Mouse (Mus musculus): Measurements from ENCODE around the gene Clec4a2. TPM values are rescaled to one million over a fixed set of nuclear protein-coding genes. Genes with fewer than 3 reads are reported as not detected.
"Not testable (repeated sequence)": the region's sequence is repeated elsewhere in the genome, so short reads cannot be mapped to it uniquely, and the experiment has no call there.

Gene Clec4a2
- total RNA-seq (2022) = under 1 TPM in 2 of 4 experiments, not detected in 2; 0.56 to 0.67 TPM

GRCm38 (mm10) chr6:123106128-123106527 lies at the start of gene Clec4a2:
TSS of gene Clec4a2 (plus strand) at chr6:123106428.
- not testable (repeated sequence) for DNase-seq (ENCODE audit: low spot score in 2 of 2)

- DNase-seq (ENCODE audit: low spot score in 2 of 2) = no peak
These were observed 10.9 kb upstream of the Clec4a2 start for GRCm38 (mm10) chr6:123095125-123095843.

- no peak for DNase-seq (ENCODE audit: low spot score in 2 of 2)
These were observed 17.0 kb downstream of the Clec4a2 start for GRCm38 (mm10) chr6:123123195-123123594.

- DNase-seq (ENCODE audit: low spot score in 2 of 2) = no peak
These were observed 20.9 kb downstream of the Clec4a2 start for GRCm38 (mm10) chr6:123127173-123127572.

- DNase-seq (ENCODE audit: low spot score in 2 of 2) = not testable (repeated sequence)
These were observed 31.7 kb downstream of the Clec4a2 start for GRCm38 (mm10) chr6:123137766-123138526.

GRCm38 (mm10) chr6:123170106-123170505 lies 63.9 kb downstream of the Clec4a2 start:
- DNase-seq (ENCODE audit: low spot score in 2 of 2) = no peak

GRCm38 (mm10) chr6:123171040-123171439 lies 64.8 kb downstream of the Clec4a2 start:
- DNase-seq (ENCODE audit: low spot score in 2 of 2) = no peak

GRCm38 (mm10) chr6:123172593-123172992 lies 66.4 kb downstream of the Clec4a2 start, which contains the start of gene Clec4b2:
TSS of gene Clec4b2 (plus strand) at chr6:123172893.
- DNase-seq (ENCODE audit: low spot score in 2 of 2) = no peak

- DNase-seq (ENCODE audit: low spot score in 2 of 2) = no peak
These were observed 69.3 kb downstream of the Clec4a2 start for GRCm38 (mm10) chr6:123175549-123175948.

- not testable (repeated sequence) for DNase-seq (ENCODE audit: low spot score in 2 of 2)
These were observed 78.6 kb downstream of the Clec4a2 start for GRCm38 (mm10) chr6:123184862-123185261.

Other genes starting within 250 kb of the Clec4a2 start
- gene Necap1, start 232.0 kb upstream of the Clec4a2 start, total RNA-seq (2022) = 10 to 100 TPM; 11.2 to 15.9 (median 12.1) TPM
- gene Clec4a1, start 184.6 kb upstream of the Clec4a2 start, total RNA-seq (2022) = 1 to 10 TPM in 1 of 4 experiments, under 1 TPM in 2, not detected in 1; 0.46 to 1.3 (median 0.91) TPM
- gene Clec4a3, start 153.9 kb upstream of the Clec4a2 start, total RNA-seq (2022) = under 1 TPM in 3 of 4 experiments, not detected in 1; 0.21 to 0.44 (median 0.34) TPM
- not detected for gene Clec4a4, start 116.1 kb upstream of the Clec4a2 start, total RNA-seq (2022)
- not detected for gene Clec4b1, start 56.5 kb upstream of the Clec4a2 start, total RNA-seq (2022)
- gene Clec4b2, start 66.5 kb downstream of the Clec4a2 start, total RNA-seq (2022) = not detected
- gene Clec4n, start 123.4 kb downstream of the Clec4a2 start, total RNA-seq (2022) = under 1 TPM in 1 of 4 experiments, not detected in 3; 0.76 TPM
- not detected for gene Clec4d, start 155.7 kb downstream of the Clec4a2 start, total RNA-seq (2022)
- not detected for gene Clec4e, start 183.4 kb downstream of the Clec4a2 start, total RNA-seq (2022)
- not detected for gene Vmn2r19, start 201.9 kb downstream of the Clec4a2 start, total RNA-seq (2022)

All from gastrocnemius, adult 8-10 months (tissue).